Comparison of ENCODE assay signal across 14 mouse cellular contexts in the genomic region with DNA sequence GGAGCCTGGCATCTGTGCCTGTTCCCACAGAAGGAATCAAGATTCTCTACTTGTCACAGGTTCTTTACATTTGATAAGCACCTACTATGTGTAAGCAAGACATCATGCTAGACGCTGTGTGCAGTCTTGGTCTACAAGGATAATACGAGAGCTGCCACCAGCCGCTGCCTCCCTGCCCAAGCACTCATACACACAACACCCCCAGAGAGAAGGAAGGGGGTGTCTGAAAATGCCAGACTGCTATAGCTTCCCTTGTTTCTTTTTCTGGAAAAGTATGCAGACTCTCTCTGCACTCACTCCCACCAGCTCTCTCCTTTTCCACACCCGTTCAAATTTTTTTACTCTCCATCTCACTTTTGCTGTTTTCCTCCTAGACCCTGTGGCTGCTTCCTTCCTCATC. TPM values are rescaled to one million over a fixed set of nuclear protein-coding genes. Genes with fewer than 3 reads are reported as not detected.
DNase-seq lines count a peak whose midpoint lies in the region; ATAC-seq and TF ChIP-seq lines count a peak whose summit lies in the region.
"Had no signal": no experiment of that assay in that cellular context is flagged by ENCODE, and none has a peak within 500 bp of the region (broad histone marks: within the 10 kb centered on the region; RNA-seq: fewer than 3 reads in every experiment).

No protein-coding gene starts in this region.

- peak overlapping the region; percentile 57 for H3K9ac ChIP-seq in hindbrain, embryonic 12.5 days
- peak overlapping the region; percentile 91 for H3K9ac ChIP-seq in midbrain, postnatal 0 days (replicated peaks; ENCODE audit: low read length, poor library complexity, severe bottlenecking)
- no peak overlapping the region for H3K9ac ChIP-seq in heart, embryonic 11.5 days (ENCODE audit: low read depth, low read length)
- H3K9ac ChIP-seq: embryonic facial prominence, embryonic 12.5 days; liver, postnatal 0 days had no signal

- peaks cover 12% of the 10 kb centered on the region; the same call in 1 of the 2 replicates for H3K36me3 ChIP-seq in hindbrain, embryonic 12.5 days
- H3K36me3 ChIP-seq in midbrain, postnatal 0 days (ENCODE audit: insufficient read depth, low read length): no peaks in the 10 kb centered on the region; the same call in 1 of the 2 replicates
- no peaks in the 10 kb centered on the region for H3K36me3 ChIP-seq in heart, embryonic 11.5 days (ENCODE audit: control insufficient read depth, insufficient read depth, low read length)
- H3K36me3 ChIP-seq: embryonic facial prominence, embryonic 12.5 days had no signal

- peak overlapping the region; percentile 67 for H3K4me3 ChIP-seq in hindbrain, embryonic 12.5 days
- H3K4me3 ChIP-seq in midbrain, postnatal 0 days (ENCODE audit: low read depth, low read length): peak overlapping the region; percentile 66
- H3K4me3 ChIP-seq in heart, embryonic 11.5 days (ENCODE audit: low read depth, low read length): no peak overlapping the region
- H3K4me3 ChIP-seq: embryonic facial prominence, embryonic 12.5 days had no signal

- 0 out of 2 replicates have a peak, but pooled peaks have one; percentile 3 for ATAC-seq in cerebellum, adult (ENCODE audit: insufficient number of reproducible peaks, low FRiP score, low TSS enrichment)
- ATAC-seq in hindbrain, embryonic 12.5 days (ENCODE audit: low FRiP score): peak; percentile 3
- ATAC-seq in midbrain, postnatal 0 days (ENCODE audit: low FRiP score): peak; percentile 34
- ATAC-seq in heart, embryonic 11.5 days (replicated peaks; ENCODE audit: insufficient number of reproducible peaks, low FRiP score, low TSS enrichment): no peak

- H3K27ac ChIP-seq in hindbrain, embryonic 12.5 days: peak overlapping the region; percentile 93
- H3K27ac ChIP-seq in midbrain, postnatal 0 days (ENCODE audit: low read depth, low read length): peak overlapping the region; percentile 89
- no peak overlapping the region for H3K27ac ChIP-seq in heart, embryonic 11.5 days (ENCODE audit: low read depth, low read length)
- H3K27ac ChIP-seq: embryonic facial prominence, embryonic 12.5 days had no signal

- peaks cover 52% of the 10 kb centered on the region for H3K4me1 ChIP-seq in hindbrain, embryonic 12.5 days
- peaks cover 21% of the 10 kb centered on the region for H3K4me1 ChIP-seq in midbrain, postnatal 0 days (ENCODE audit: insufficient read depth, low read length)
- H3K4me1 ChIP-seq in heart, embryonic 11.5 days (ENCODE audit: control insufficient read depth, insufficient read depth, low read length): peaks cover 14% of the 10 kb centered on the region

- peaks cover 11% of the 10 kb centered on the region; the same call in 1 of the 2 replicates for H3K27me3 ChIP-seq in hindbrain, embryonic 12.5 days
- H3K27me3 ChIP-seq in midbrain, postnatal 0 days (ENCODE audit: insufficient read depth, low read length): no peaks in the 10 kb centered on the region
- peaks cover 33% of the 10 kb centered on the region for H3K27me3 ChIP-seq in heart, embryonic 11.5 days (ENCODE audit: control insufficient read depth, insufficient read depth, low read length)

- no peak for DNase-seq in cerebellum, adult 8-10 months
- peak; percentile 47 for DNase-seq in cerebellum, adult 9-11 months
- peak; percentile 40 for DNase-seq in midbrain, postnatal 0 days (ENCODE audit: low spot score)
- DNase-seq in gastrocnemius, postnatal 10 days: no peak
- no peak for DNase-seq in adipocyte (ENCODE audit: low spot score)
- DNase-seq: kidney, adult 11 months; liver, postnatal 0 days had no signal

- H3K9me3 ChIP-seq in hindbrain, embryonic 12.5 days (replicated peaks): no peaks in the 10 kb centered on the region
- H3K9me3 ChIP-seq in midbrain, postnatal 0 days (ENCODE audit: low read length): no peaks in the 10 kb centered on the region
- H3K9me3 ChIP-seq in heart, embryonic 11.5 days (replicated peaks; ENCODE audit: control insufficient read depth, low read length): no peaks in the 10 kb centered on the region
- H3K9me3 ChIP-seq: embryonic facial prominence, embryonic 12.5 days had no signal

- H3K4me2 ChIP-seq in hindbrain, embryonic 12.5 days (replicated peaks): peak overlapping the region; percentile 82
- H3K4me2 ChIP-seq in midbrain, postnatal 0 days (ENCODE audit: low read depth, low read length, poor library complexity, severe bottlenecking): peak overlapping the region; percentile 96
- no peak overlapping the region for H3K4me2 ChIP-seq in heart, embryonic 11.5 days

- 39% methylated on average over 4 of the region's 4 CpGs for WGBS in hindbrain, embryonic 12.5 days
- WGBS in midbrain, postnatal 0 days: 10% methylated on average over 4 of the region's 4 CpGs
- 61% methylated on average over 4 of the region's 4 CpGs for WGBS in heart, embryonic 11.5 days (ENCODE audit: insufficient replicate concordance)

- no peak for TF ChIP-seq CTCF in midbrain, postnatal 0 days (IDR thresholded peaks at IDR 0.05)

RNA-seq across cellular contexts. Expression of a gene that starts 0.7 kb away (rescaled TPM):
- polyA plus RNA-seq in hindbrain, embryonic 12.5 days (2016; fragmentation: Nextera tagmentation; extraction: Ambion mirVana): 196 and 207 TPM in 2 replicates
- total RNA-seq in midbrain, postnatal 0 days (2014; rRNA removed): 203 and 205 TPM in 2 replicates
- polyA plus RNA-seq in midbrain, postnatal 0 days (2015; fragmentation: Nextera tagmentation; extraction: Ambion mirVana): 187 and 219 TPM in 2 replicates
- total RNA-seq in gastrocnemius, postnatal 10 days (2021): under 1 TPM; 0.49 to 0.61 TPM
- 2.8 and 4.7 TPM in 2 replicates for polyA plus RNA-seq in heart, embryonic 11.5 days (2014; fragmentation: Nextera tagmentation; extraction: Ambion mirVana)
- total RNA-seq: granulocyte monocyte progenitor cell, adult 5-6 weeks had no signal
- polyA plus RNA-seq: spleen, adult 2 months had no signal

RNA-seq across cellular contexts. Expression of a gene that starts 2.7 kb away (rescaled TPM):
- 18.7 and 19.3 TPM in 2 replicates for polyA plus RNA-seq in hindbrain, embryonic 12.5 days (2016; fragmentation: Nextera tagmentation; extraction: Ambion mirVana)
- total RNA-seq in midbrain, postnatal 0 days (2014; rRNA removed): 6.6 and 6.7 TPM in 2 replicates
- 19.4 and 23.3 TPM in 2 replicates for polyA plus RNA-seq in midbrain, postnatal 0 days (2015; fragmentation: Nextera tagmentation; extraction: Ambion mirVana)
- total RNA-seq in gastrocnemius, postnatal 10 days (2021): 1 to 10 TPM; 5.0 to 7.9 TPM
- 6.6 and 7.0 TPM in 2 replicates for polyA plus RNA-seq in heart, embryonic 11.5 days (2014; fragmentation: Nextera tagmentation; extraction: Ambion mirVana)
- total RNA-seq: granulocyte monocyte progenitor cell, adult 5-6 weeks had no signal
- polyA plus RNA-seq: liver, postnatal 0 days had no signal

RNA-seq across cellular contexts. Expression of a gene that starts 33.7 kb away (rescaled TPM):
- 0.77 and 1.0 TPM in 2 replicates for polyA plus RNA-seq in hindbrain, embryonic 12.5 days (2016; fragmentation: Nextera tagmentation; extraction: Ambion mirVana)
- not detected in 2 replicates for total RNA-seq in midbrain, postnatal 0 days (2014; rRNA removed)
- polyA plus RNA-seq in midbrain, postnatal 0 days (2015; fragmentation: Nextera tagmentation; extraction: Ambion mirVana): 0.68 and 1.1 TPM in 2 replicates
- total RNA-seq in gastrocnemius, postnatal 10 days (2021): not detected
- 0.29 TPM in 1 of 2 replicates, not detected in the other for polyA plus RNA-seq in heart, embryonic 11.5 days (2014; fragmentation: Nextera tagmentation; extraction: Ambion mirVana)
- total RNA-seq: layer of hippocampus, postnatal 10 days had no signal
- polyA plus RNA-seq: spleen, adult 2 months had no signal

RNA-seq across cellular contexts. Expression of a gene that starts 34.3 kb away (rescaled TPM):
- polyA plus RNA-seq in hindbrain, embryonic 12.5 days (2016; fragmentation: Nextera tagmentation; extraction: Ambion mirVana): 58.0 and 67.5 TPM in 2 replicates
- 52.5 and 56.8 TPM in 2 replicates for total RNA-seq in midbrain, postnatal 0 days (2014; rRNA removed)
- 56.1 and 58.7 TPM in 2 replicates for polyA plus RNA-seq in midbrain, postnatal 0 days (2015; fragmentation: Nextera tagmentation; extraction: Ambion mirVana)
- 10 to 100 TPM; 42.3 to 54.0 TPM for total RNA-seq in gastrocnemius, postnatal 10 days (2021)
- polyA plus RNA-seq in heart, embryonic 11.5 days (2014; fragmentation: Nextera tagmentation; extraction: Ambion mirVana): 60.8 and 65.5 TPM in 2 replicates

Comparison
In these comparisons a context has a peak if more than half of its experiments do, and no peak if none do; other contexts are left out.
1. DNase-seq: peak in cerebellum, adult 9-11 months (single experiment) and midbrain, postnatal 0 days (single experiment); none in cerebellum, adult 8-10 months (single experiment), gastrocnemius, postnatal 10 days (single experiment) and adipocyte (single experiment).
2. RNA of a gene that starts 0.7 kb away (polyA plus RNA-seq): 187 to 219 TPM in midbrain, postnatal 0 days and 196 to 207 TPM in hindbrain, embryonic 12.5 days; 2.8 to 4.7 TPM in heart, embryonic 11.5 days; every median in the first group is over 10 times any median in the second.